Mouse (Mus musculus) frontal cortex, adult (tissue): ENCODE measurements around the gene Scml4.
A peak's percentile ranks its signal among the peaks of the same experiment; 100 is the strongest.

Experiments used
- ATAC-seq: cut with Nextera tagmentation; 2 replicates; pipeline ENCODE4 v1.9.2; 2017; ENCODE audit warnings: mild to moderate bottlenecking, moderate library complexity, mixed read lengths; ENCODE audit not compliant: low TSS enrichment

Gene Scml4

DNA sequence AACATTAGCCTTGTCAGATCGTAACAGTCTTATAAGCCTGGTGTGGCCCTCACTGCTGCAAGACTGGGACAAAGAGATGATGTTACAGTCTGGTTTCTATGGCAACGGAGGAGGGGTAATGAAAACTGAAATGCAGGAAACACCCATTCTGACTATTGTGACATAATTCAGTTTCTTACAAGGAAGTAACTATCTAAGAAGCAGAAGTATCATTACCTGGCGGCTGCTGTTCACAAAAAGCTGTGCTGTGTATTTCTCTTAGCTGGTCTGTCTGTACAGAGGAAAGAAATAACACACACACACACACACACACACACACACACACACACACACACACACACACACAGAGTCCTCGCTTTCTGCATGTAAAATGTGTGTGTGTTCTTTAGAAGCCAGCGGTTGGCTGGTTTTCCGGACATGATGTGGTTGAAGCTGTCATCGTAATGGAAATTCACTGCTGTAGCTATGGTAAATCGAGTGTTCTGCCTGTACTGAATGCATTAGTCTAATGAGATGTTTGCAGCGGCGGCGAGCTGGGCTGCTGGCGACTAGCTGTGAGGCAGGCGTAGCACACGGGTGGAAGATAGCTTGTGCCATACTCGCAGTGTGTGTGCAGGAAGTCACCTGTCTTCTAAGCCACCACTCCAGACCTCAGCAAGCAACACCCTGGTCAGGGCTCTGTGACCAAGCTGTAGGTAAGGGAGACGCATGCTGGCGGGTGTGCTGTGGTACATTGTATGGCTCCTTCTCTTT is at the start of gene Scml4:
Gene Scml4, plus strand, starts transcription at position 212 of the 753 bp plus-strand sequence.
- peak; percentile 68 for ATAC-seq

GRCm38 (mm10) chr10:42825923-42826322 is 34.2 kb upstream of the Scml4 start:
- ATAC-seq: no peak

GRCm38 (mm10) chr10:42827155-42827554 is 33.0 kb upstream of the Scml4 start:
- ATAC-seq: no peak

- ATAC-seq: no peak
Measured at GRCm38 (mm10) chr10:42830007-42830406, 30.2 kb upstream of the Scml4 start.

DNA sequence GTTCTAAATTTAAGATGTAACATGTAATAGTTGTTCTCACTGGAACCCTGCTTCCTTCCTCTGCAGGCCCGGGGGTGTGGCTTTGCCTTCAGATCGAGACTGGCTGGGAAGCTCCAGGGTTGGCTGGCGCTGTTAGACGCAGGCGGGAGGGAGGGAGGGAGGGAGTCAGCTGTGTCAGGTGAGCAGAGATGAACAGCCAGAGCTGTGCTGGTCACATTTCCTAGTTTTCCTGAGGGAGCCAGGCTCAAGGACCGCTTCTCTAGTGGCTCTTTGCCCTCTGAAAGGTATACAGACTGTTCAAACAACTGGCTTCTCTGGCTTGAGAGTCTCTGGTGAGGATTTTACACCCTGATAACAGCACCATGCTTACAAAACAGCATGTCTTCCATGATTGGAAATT is 29.8 kb upstream of the Scml4 start:
- no peak for ATAC-seq

- ATAC-seq: 0 out of 2 replicates have a peak, but pooled peaks have one; percentile 44
Measured at GRCm38 (mm10) chr10:42832677-42833076, 27.5 kb upstream of the Scml4 start.

GRCm38 (mm10) chr10:42833871-42834727 is 26.1 kb upstream of the Scml4 start:
- ATAC-seq: no peak

GRCm38 (mm10) chr10:42838106-42838505 is 22.1 kb upstream of the Scml4 start:
- no peak for ATAC-seq

DNA sequence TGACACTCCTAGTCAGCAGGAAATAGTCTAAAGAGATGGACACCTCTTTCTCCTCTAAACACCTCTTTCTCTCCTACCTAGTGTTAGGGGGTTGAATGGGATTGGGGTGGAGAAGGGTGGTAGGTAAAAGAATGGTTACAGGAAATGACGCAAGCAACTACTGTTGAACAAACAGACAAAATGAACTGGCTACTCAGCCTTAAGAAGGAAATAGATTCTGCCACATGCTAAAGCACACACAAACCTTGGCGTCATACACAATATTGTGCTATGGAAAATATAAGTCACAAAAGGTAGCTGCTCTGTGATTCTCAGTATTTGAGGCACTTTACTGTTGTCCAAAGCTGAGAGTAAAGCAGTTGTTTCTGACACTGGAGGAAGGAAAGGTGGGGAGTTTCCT is 21.4 kb upstream of the Scml4 start:
- ATAC-seq: no peak

DNA sequence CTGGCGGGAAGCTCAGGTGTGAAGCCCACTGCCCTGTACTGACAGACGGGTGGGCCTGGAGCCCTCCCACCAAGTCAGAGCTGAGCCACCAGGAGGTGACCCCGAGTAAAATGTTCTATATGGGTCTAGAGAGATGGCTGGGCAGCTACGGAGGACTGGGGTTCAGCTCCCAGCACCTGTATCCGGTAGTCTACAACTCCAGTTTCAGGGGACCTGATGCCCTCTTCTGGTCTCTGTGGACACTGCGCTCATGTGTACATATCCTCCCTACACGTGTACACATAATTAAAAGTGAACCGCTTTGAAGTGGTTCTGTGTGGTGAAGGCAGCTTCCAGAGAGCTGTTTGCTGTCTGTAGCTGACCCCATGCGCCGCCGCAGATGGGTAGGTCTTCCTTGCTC is 20.1 kb upstream of the Scml4 start:
- no peak for ATAC-seq

DNA sequence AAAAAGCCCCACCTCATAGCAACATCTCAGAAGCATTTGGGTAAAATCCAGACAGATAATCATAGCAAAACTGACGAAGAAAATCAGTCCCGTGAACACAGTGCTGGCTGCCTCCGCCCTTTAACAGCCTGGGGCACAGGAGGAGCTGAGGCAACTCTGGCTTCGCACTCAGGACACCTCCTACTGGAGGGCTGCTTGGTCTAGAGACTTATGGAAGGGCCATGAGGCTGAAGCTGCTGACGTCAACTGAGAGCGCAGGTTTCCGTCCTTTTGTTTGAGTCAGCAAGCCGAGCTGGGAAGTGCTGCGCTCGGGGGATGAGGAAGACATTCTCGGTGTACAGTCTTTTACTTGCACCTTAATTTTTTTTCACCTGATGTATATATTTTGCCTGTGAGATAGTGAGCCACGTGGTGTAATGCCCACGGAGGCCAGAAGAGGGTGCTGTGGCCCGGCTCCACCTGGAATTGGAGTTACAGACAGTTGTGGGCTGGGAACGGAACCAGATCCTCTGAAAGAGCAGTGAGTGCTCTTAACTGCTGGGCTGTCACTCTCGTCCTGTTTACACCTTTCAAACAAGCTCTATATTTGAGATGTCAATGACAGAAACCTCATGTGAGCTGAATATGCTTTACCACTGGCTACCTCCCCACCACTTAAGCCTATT is 18.5 kb upstream of the Scml4 start:
- peak; percentile 4; the same call in 1 of the 2 replicates for ATAC-seq

- peak; percentile 77 for ATAC-seq
Measured at GRCm38 (mm10) chr10:42842358-42842757, 17.8 kb upstream of the Scml4 start.

GRCm38 (mm10) chr10:42843416-42843815 is 16.8 kb upstream of the Scml4 start:
- no peak for ATAC-seq

DNA sequence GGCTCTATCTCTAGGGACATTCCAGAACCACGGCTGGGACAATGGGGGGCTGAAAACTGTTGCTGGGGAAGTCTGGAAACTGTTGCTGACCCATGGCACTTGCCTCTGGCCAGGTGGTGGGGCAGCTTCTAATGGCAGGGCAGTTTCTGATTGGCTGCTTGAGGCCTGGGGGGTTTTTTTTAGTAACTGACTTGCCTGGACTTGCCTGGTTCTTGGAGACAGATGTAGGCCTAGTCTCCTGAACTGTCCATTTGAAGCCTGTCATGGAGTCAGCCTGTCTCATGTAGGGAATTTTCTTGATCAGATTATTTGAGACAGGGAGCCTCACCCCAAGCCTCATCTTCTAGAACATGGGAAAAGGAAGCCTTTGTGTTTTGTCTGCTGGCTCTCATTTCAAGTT is 14.7 kb upstream of the Scml4 start:
- no peak for ATAC-seq

DNA sequence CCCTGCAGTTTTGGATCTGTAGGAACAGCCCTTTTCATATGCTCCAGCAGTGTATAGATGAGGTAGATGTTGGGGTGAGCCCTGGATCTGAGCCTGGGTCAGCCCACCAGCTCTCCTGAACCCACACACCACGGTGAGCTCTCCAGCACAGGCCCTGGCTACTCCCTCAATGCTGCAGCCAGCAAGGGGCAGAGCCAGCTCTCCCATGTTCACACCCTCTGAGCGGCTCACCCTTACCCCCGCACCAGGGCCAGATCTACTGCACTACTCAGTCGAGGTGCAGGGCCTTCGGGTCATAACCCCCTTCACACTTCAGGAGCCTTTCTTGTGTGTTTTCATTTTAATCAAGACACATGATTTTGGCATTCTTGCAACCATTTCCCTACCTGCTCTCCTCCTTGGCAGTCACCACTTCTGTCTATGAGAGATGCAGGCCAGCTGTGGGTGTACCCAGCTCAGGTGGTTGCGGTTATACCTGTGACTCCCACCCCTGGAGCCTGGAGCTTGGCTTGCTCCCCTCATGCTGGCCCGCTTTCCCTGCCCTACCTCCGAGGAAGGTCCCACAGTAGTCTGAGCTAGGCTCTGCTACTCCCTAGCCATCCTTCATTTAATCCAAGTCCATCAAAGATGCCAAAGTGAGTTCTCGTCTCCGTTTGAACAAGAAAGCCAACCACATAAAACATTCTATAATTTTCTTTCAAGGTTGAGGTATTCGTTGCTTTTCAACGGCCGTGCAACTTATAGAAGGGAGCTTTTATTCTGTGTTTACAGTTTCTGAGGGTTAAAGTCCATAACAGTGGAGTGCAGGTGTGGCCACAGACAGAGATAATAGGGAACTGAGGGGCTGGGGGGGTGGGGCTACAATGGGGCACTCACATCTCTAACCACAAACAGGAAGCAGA is 11.7 kb upstream of the Scml4 start:
- no peak for ATAC-seq

GRCm38 (mm10) chr10:42849081-42849400 is 11.1 kb upstream of the Scml4 start:
- ATAC-seq: no peak

DNA sequence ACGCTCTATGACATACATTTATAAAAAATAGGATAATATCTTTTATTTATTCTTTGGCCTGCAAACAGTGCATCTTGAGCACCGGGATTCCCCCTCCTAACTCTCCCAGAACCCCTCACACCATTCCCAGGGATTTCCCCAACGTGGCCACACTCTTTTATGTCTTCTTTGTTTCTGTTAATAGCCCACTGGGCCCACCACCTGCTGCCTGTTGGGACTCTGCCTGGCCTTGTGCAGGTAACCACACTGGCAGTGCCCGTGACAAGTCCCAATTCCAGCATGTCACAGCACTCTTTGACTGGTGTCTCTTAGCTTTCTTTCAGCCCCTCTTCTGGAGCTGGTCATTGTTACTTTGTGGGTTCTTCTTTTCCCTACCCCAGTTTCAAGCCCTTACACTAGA is 5.3 kb upstream of the Scml4 start:
- ATAC-seq: no peak

DNA sequence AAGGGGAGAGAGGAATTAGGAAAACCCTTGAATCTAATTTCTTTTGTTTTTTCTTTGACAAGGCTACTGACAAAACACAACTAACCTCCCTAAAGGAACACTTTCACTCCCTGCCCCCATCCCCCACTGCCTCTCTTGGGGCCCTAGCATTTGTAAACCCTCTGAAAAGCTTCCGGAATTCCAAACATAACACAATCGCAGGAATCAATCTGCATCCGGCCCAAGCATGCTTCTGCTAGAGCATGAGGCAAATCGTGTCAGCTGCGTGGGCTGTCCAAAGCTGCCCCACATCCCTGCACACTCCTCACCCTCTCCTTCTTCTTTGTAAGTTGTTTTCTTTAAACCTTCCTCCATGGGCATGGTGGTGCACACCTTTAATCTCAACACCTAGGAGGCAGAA is 4.9 kb upstream of the Scml4 start:
- no peak for ATAC-seq

GRCm38 (mm10) chr10:42856574-42856973 is 3.6 kb upstream of the Scml4 start:
- ATAC-seq: no peak

- ATAC-seq: no peak
Measured at GRCm38 (mm10) chr10:42857021-42857420, 3.1 kb upstream of the Scml4 start.

DNA sequence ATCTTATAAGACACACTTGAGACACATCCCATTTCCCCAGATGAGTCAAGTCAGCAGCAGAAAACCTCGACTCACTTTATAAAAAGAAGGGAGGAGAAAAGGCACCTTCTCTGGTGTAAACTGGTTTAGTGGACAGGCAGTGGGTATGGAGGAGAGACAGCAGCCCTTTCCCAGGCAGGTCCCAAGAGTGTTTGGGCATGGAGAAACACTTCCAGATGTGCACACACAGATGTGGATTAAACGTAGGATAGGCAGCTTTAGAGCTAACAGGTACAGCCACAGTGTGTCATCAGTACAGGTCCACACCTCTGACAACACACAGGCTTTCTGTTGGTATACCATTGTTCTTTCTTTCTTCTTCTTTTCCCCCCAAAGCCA is 400 bp upstream of the Scml4 start:
- 0 out of 2 replicates have a peak, but pooled peaks have one; percentile 0 for ATAC-seq

GRCm38 (mm10) chr10:42861446-42861845 is 1.3 kb downstream of the Scml4 start:
- ATAC-seq: no peak
